Mouse (Mus musculus): Measurements from ENCODE around the gene Ift140. TPM values are rescaled to one million over a fixed set of nuclear protein-coding genes. Genes with fewer than 3 reads are reported as not detected.

Ift140 gene
- total and polyA plus RNA-seq, 2 experiments from 2014 or later = 4.0 to 11.7 TPM

- no peaks in the 10 kb centered on the region; the same call in 1 of the 2 replicates for H3K36me3 ChIP-seq (replicated peaks; ENCODE audit: control insufficient read depth, insufficient read depth, low read length)
- no peaks in the 10 kb centered on the region for H3K27me3 ChIP-seq (ENCODE audit: control insufficient read depth, insufficient read depth, low read length)
- peaks cover 32% of the 10 kb centered on the region; the same call in 1 of the 2 replicates for H3K4me1 ChIP-seq (ENCODE audit: control insufficient read depth, insufficient read depth)
- no peaks in the 10 kb centered on the region for H3K9me3 ChIP-seq (replicated peaks; ENCODE audit: control insufficient read depth, low read length)
- H3K4me3 ChIP-seq (ENCODE audit: low read depth, low read length) = no peak within 1 kb of the TSS
- ATAC-seq (ENCODE audit: insufficient read depth, low read depth) (peak; percentile 77), DNase-seq (ENCODE audit: low spot score) (peak; percentile 91)
- WGBS = 3% methylated on average over 7 of the region's 7 CpGs
- peak; percentile 61 for TF ChIP-seq CTCF (IDR thresholded peaks at IDR 0.05; ENCODE audit: low read depth)
- 0 out of 2 replicates have a peak, but pooled peaks have one; percentile 55 for TF ChIP-seq EP300 (IDR thresholded peaks at IDR 0.05; ENCODE audit: low read depth)
- peak within 1 kb of the TSS; percentile 85 for H3K27ac ChIP-seq (ENCODE audit: low read depth)
- no peak within 1 kb of the TSS; the same call in 1 of the 2 replicates for H3K9ac ChIP-seq (replicated peaks; ENCODE audit: low read depth, low read length)
- H3K4me2 ChIP-seq (ENCODE audit: low read depth, low read length) = 0 out of 2 replicates have a peak within 1 kb of the TSS, but pooled peaks have one; percentile 33
Measured at GRCm38 (mm10) chr17:25083444-25083931, 67.6 kb downstream of the Ift140 start, which contains the start of gene Tmem204. Gene Tmem204 (minus strand): TSS chr17:25083591.

GRCm38 (mm10) chr17:25084835-25085385 lies 69.0 kb downstream of the Ift140 start:
- Histone ChIP-seq H3K27ac (ENCODE audit: low read depth) (no peak overlapping the region), H3K36me3 (replicated peaks; ENCODE audit: control insufficient read depth, insufficient read depth, low read length) (peaks cover 4% of the 10 kb centered on the region; the same call in 1 of the 2 replicates), H3K9ac (replicated peaks; ENCODE audit: low read depth, low read length) (no peak overlapping the region), H3K4me2 (ENCODE audit: low read depth, low read length) (no peak overlapping the region), H3K9me3 (replicated peaks; ENCODE audit: control insufficient read depth, low read length) (no peaks in the 10 kb centered on the region), H3K4me3 (ENCODE audit: low read depth, low read length) (no peak overlapping the region), H3K27me3 (ENCODE audit: control insufficient read depth, insufficient read depth, low read length) (no peaks in the 10 kb centered on the region), H3K4me1 (ENCODE audit: control insufficient read depth, insufficient read depth) (peaks cover 29% of the 10 kb centered on the region; the same call in 1 of the 2 replicates)
- 80% methylated on average over 13 of the region's 13 CpGs for WGBS
- TF ChIP-seq EP300 (IDR thresholded peaks at IDR 0.05; ENCODE audit: low read depth) (no peak), CTCF (IDR thresholded peaks at IDR 0.05; ENCODE audit: low read depth) (no peak)
- ATAC-seq (ENCODE audit: insufficient read depth, low read depth) = no peak
- DNase-seq (ENCODE audit: low spot score) = no peak

GRCm38 (mm10) chr17:25086724-25087123 lies 70.8 kb downstream of the Ift140 start:
- Histone ChIP-seq H3K4me3 (ENCODE audit: low read depth, low read length) (no peak overlapping the region), H3K27ac (ENCODE audit: low read depth) (no peak overlapping the region), H3K9ac (replicated peaks; ENCODE audit: low read depth, low read length) (no peak overlapping the region), H3K4me2 (ENCODE audit: low read depth, low read length) (no peak overlapping the region), H3K27me3 (ENCODE audit: control insufficient read depth, insufficient read depth, low read length) (no peaks in the 10 kb centered on the region), H3K4me1 (ENCODE audit: control insufficient read depth, insufficient read depth) (peaks cover 24% of the 10 kb centered on the region; the same call in 1 of the 2 replicates), H3K36me3 (replicated peaks; ENCODE audit: control insufficient read depth, insufficient read depth, low read length) (peaks cover 4% of the 10 kb centered on the region), H3K9me3 (replicated peaks; ENCODE audit: control insufficient read depth, low read length) (no peaks in the 10 kb centered on the region)
- 85% methylated on average over 7 of the region's 7 CpGs for WGBS
- ATAC-seq (ENCODE audit: insufficient read depth, low read depth) = no peak
- no peak for DNase-seq (ENCODE audit: low spot score)
- TF ChIP-seq CTCF (IDR thresholded peaks at IDR 0.05; ENCODE audit: low read depth) (no peak), EP300 (IDR thresholded peaks at IDR 0.05; ENCODE audit: low read depth) (no peak)

DNA sequence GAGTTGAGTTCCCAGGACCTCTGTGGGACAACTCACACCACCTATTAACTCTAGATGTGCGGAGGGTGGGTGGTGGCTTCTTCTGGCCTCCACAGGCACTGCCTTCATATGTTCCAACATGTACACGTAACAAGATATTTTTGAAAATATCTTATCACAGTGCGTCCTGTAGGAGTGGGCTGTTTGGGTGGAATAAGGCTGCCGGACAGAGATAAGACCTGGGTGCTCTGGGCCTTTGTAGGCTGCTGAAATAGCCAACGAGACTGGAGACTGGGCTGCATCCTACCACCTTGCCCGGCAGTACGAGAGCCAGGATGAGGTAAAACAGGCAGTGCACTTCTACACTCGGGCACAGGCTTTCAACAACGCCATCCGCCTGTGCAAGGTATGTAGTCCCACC lies 73.3 kb downstream of the Ift140 start:
- no peak for DNase-seq (ENCODE audit: low spot score)
- Histone ChIP-seq H3K4me3 (ENCODE audit: low read depth, low read length) (no peak overlapping the region), H3K27me3 (ENCODE audit: control insufficient read depth, insufficient read depth, low read length) (no peaks in the 10 kb centered on the region), H3K9me3 (replicated peaks; ENCODE audit: control insufficient read depth, low read length) (no peaks in the 10 kb centered on the region), H3K9ac (replicated peaks; ENCODE audit: low read depth, low read length) (no peak overlapping the region), H3K36me3 (replicated peaks; ENCODE audit: control insufficient read depth, insufficient read depth, low read length) (peaks cover 23% of the 10 kb centered on the region), H3K4me1 (ENCODE audit: control insufficient read depth, insufficient read depth) (peaks cover 5% of the 10 kb centered on the region; the same call in 1 of the 2 replicates), H3K27ac (ENCODE audit: low read depth) (no peak overlapping the region), H3K4me2 (ENCODE audit: low read depth, low read length) (no peak overlapping the region)
- TF ChIP-seq EP300 (IDR thresholded peaks at IDR 0.05; ENCODE audit: low read depth) (no peak), CTCF (IDR thresholded peaks at IDR 0.05; ENCODE audit: low read depth) (no peak)
- WGBS = 62% methylated on average over 10 of the region's 10 CpGs
- ATAC-seq (ENCODE audit: insufficient read depth, low read depth) = no peak

DNA sequence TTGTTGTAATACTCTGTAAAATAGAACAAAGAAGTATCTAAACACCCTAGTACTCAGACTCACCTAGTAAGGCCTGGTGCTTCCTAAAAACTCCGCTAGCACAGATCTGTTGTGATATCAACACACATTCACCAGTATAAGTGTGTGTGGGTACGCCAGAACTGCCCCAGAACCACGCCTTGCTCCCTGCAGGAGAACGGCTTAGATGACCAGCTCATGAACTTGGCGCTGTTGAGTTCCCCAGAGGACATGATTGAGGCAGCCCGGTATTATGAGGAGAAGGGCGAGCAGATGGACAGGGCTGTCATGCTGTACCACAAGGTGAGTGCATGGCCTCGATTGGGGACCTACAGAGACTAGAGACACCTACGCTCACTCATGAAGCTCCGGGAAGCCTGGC lies 74.6 kb downstream of the Ift140 start:
- Histone ChIP-seq H3K27ac (ENCODE audit: low read depth) (no peak overlapping the region), H3K9ac (replicated peaks; ENCODE audit: low read depth, low read length) (no peak overlapping the region), H3K27me3 (ENCODE audit: control insufficient read depth, insufficient read depth, low read length) (no peaks in the 10 kb centered on the region), H3K4me3 (ENCODE audit: low read depth, low read length) (no peak overlapping the region), H3K4me2 (ENCODE audit: low read depth, low read length) (no peak overlapping the region), H3K36me3 (replicated peaks; ENCODE audit: control insufficient read depth, insufficient read depth, low read length) (peaks cover 23% of the 10 kb centered on the region), H3K4me1 (ENCODE audit: control insufficient read depth, insufficient read depth) (no peaks in the 10 kb centered on the region), H3K9me3 (replicated peaks; ENCODE audit: control insufficient read depth, low read length) (no peaks in the 10 kb centered on the region)
- ATAC-seq (ENCODE audit: insufficient read depth, low read depth) (no peak), DNase-seq (ENCODE audit: low spot score) (no peak)
- WGBS = 79% methylated on average over 10 of the region's 10 CpGs
- TF ChIP-seq EP300 (IDR thresholded peaks at IDR 0.05; ENCODE audit: low read depth) (no peak), CTCF (IDR thresholded peaks at IDR 0.05; ENCODE audit: low read depth) (no peak)

Measured in heart, postnatal 0 days (tissue).